Mouse (Mus musculus) myocyte (in vitro differentiated cells): ENCODE measurements at regions not wholly inside any gene's neighbourhood (a gene's known extent, or its start where the extent isn't known, plus 50 kb on each side); places are given as distances from the start of the nearest gene placed in this dataset.

ENCODE experiments used
- CEBPB ChIP-seq: IDR thresholded peaks from 2 replicates; pipeline ENCODE4 v1.6.1; 2011; ENCODE audit warnings: mild to moderate bottlenecking, moderate library complexity; ENCODE audit not compliant: poor library complexity, insufficient read depth, severe bottlenecking
- E2F4 ChIP-seq: IDR thresholded peaks from one replicate; pipeline ENCODE4 v1.6.1; 2011; ENCODE audit warnings: mild to moderate bottlenecking, control low read depth, moderate library complexity; ENCODE audit not compliant: insufficient read depth
- MAX ChIP-seq: IDR thresholded peaks from one replicate; pipeline ENCODE4 v1.6.1; 2011; ENCODE audit warnings: low read depth, mild to moderate bottlenecking, control low read depth
- MYOD1 ChIP-seq, 3 experiments: IDR thresholded peaks; one replicate each; pipeline ENCODE4 v1.6.1; 2011; ENCODE audit warnings: control low read depth in 2 of 3, low read depth in 2 of 3, mild to moderate bottlenecking in 2 of 3, moderate library complexity in 1 of 3; ENCODE audit not compliant: insufficient read length in 2 of 3, control insufficient read depth in 1 of 3
- MYOG ChIP-seq, 3 experiments: IDR thresholded peaks; one replicate each; pipeline ENCODE4 v1.6.1; 2011; ENCODE audit warnings: control low read depth in 2 of 3, low read depth in 2 of 3, mild to moderate bottlenecking in 2 of 3; ENCODE audit not compliant: insufficient read length in 2 of 3, control insufficient read depth in 1 of 3, insufficient read depth in 1 of 3
- POLR2A ChIP-seq: IDR thresholded peaks from one replicate; pipeline ENCODE4 v1.6.1; 2011; ENCODE audit warnings: low read depth, mild to moderate bottlenecking, control low read depth, moderate library complexity; ENCODE audit not compliant: insufficient read length
- POLR2AphosphoS2 ChIP-seq: IDR thresholded peaks from one replicate; pipeline ENCODE4 v1.6.1; 2011; ENCODE audit warnings: low read depth, control low read depth; ENCODE audit not compliant: insufficient read length
- REST ChIP-seq: IDR thresholded peaks from one replicate; pipeline ENCODE4 v1.6.1; 2011; ENCODE audit warnings: mild to moderate bottlenecking, control low read depth, moderate library complexity; ENCODE audit not compliant: insufficient read depth, insufficient read length
- SRF ChIP-seq: IDR thresholded peaks from one replicate; pipeline ENCODE4 v1.6.1; 2011; ENCODE audit warnings: low read depth; ENCODE audit not compliant: control insufficient read depth, insufficient read length
- TCF12 ChIP-seq: IDR thresholded peaks from one replicate; pipeline ENCODE4 v1.6.1; 2011; ENCODE audit warnings: mild to moderate bottlenecking, control low read depth; ENCODE audit not compliant: poor library complexity, insufficient read depth, severe bottlenecking
- TCF3 ChIP-seq: IDR thresholded peaks from one replicate; pipeline ENCODE4 v1.6.1; 2011; ENCODE audit warnings: low read depth, control low read depth; ENCODE audit not compliant: insufficient read length
- USF1 ChIP-seq: IDR thresholded peaks from one replicate; pipeline ENCODE4 v1.6.1; 2011; ENCODE audit warnings: low read depth, mild to moderate bottlenecking, control low read depth, moderate library complexity

DNA sequence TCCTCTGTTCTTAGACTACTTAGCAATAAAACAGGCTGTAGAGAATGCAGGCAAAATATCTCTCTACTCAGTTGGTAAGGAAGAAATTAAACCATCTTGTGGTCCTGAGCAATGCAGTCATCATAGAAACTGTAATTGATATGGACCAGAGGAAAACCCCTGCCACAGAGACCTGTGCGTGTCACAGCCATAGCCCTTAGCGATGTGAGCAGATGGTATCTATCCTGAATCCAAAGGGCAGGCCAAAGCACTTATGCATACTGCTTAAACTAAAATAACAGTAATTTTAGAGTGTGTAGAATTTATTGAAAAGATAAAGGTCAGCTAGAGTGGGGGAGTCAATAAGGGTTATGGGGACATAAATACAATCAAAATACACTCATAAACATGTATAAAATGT lies 212.0 kb downstream of the Kcnrg start:
- TF ChIP-seq POLR2A (no peak), MYOG (IDR thresholded peaks at IDR 0.05; ENCODE audit: control insufficient read depth in 1 of 3, insufficient read depth in 1 of 3, insufficient read length in 2 of 3, low read depth in 2 of 3) (no peak), POLR2AphosphoS2 (no peak), E2F4 (no peak), USF1 (no peak), TCF12 (no peak), MAX (no peak), CEBPB (no peak), SRF (no peak), REST (no peak), MYOD1 (IDR thresholded peaks at IDR 0.05; ENCODE audit: control insufficient read depth in 1 of 3, insufficient read length in 2 of 3, low read depth in 2 of 3) (no peak), TCF3 (no peak)
